Mouse (Mus musculus) forebrain, embryonic 13.5 days (tissue): ENCODE data around the gene Pabpc4. TPM values are rescaled to one million over a fixed set of nuclear protein-coding genes. Genes with fewer than 3 reads are reported as not detected.
"Not testable (repeated sequence)": the region's sequence is repeated elsewhere in the genome, so short reads cannot be mapped to it uniquely, and the experiment has no call there.

Source experiments
- ATAC-seq: fragments of 200-750 bp; cut with Nextera tagmentation; 2 replicates; pipeline ENCODE4 v1.8.0; 2017
- H3K27ac ChIP-seq: fragments of 300-500 bp; sonication (generic); 2 replicates; pipeline ENCODE4 v1.5.1; 2015; ENCODE audit warnings: inconsistent platforms, mild to moderate bottlenecking, moderate library complexity
- H3K27me3 ChIP-seq: fragments of 300-500 bp; sonication (generic); 2 replicates; pipeline ENCODE4 v1.6.1; 2015; ENCODE audit warnings: mild to moderate bottlenecking, inconsistent platforms
- H3K36me3 ChIP-seq: fragments of 300-500 bp; sonication (generic); 2 replicates; pipeline ENCODE4 v1.6.1; 2015; ENCODE audit warnings: mild to moderate bottlenecking, inconsistent platforms; ENCODE audit not compliant: poor library complexity, severe bottlenecking
- H3K4me1 ChIP-seq: fragments of 300-500 bp; sonication (generic); 2 replicates; pipeline ENCODE4 v1.6.1; 2015; ENCODE audit warnings: inconsistent platforms
- H3K4me2 ChIP-seq: fragments of 300-500 bp; sonication (generic); 2 replicates; pipeline ENCODE4 v1.6.1; 2015; ENCODE audit warnings: inconsistent platforms, mild to moderate bottlenecking, moderate library complexity
- H3K4me3 ChIP-seq: fragments of 300-500 bp; sonication (generic); 2 replicates; pipeline ENCODE4 v1.5.1; 2015; ENCODE audit warnings: mild to moderate bottlenecking, inconsistent platforms
- H3K9ac ChIP-seq: fragments of 300-500 bp; sonication (generic); 2 replicates; pipeline ENCODE4 v1.6.1; 2015; ENCODE audit warnings: mild to moderate bottlenecking, inconsistent platforms
- H3K9me3 ChIP-seq: fragments of 300-500 bp; sonication (generic); replicated peaks from 2 replicates; pipeline ENCODE4 v1.6.1; 2016; ENCODE audit warnings: inconsistent platforms
- WGBS: fragments of 180-500 bp; shearing (Covaris S2); methylation state at CpG from one replicate; pipeline ENCODE4 v1.1.7; 2015; 5-methylcytosine and 5-hydroxymethylcytosine counted together
- polyA plus RNA-seq: library from polyadenylated mRNA; unstranded; fragments of >200 nt; fragmentation: Nextera tagmentation; extraction: Ambion mirVana; gene quantifications from 2 replicates; pipeline ENCODE4 v1.2.1, GENCODE M21; 2015

Pabpc4 gene
- polyA plus RNA-seq, 1 experiment from 2014 or later: 28.6 TPM

DNA sequence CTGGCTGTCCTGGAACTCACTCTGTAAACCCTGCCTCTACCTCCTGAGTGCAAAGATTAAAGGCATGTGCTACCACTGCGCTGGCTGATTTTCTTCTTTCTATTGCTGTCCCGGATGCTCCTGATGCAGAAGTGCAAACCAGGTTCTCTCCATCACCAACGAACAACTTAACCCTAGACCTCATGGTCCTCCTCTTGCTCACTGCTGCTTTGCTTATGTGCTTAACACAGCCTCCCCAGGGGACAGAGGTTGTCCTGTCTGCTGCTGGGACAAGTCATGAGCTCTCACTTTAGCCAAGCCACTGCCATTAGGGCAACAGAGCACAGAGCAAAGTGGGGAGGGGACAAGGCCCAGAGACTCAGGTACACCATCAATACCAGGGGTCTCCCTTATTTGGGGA lies 52.3 kb downstream of the Pabpc4 start:
- no peak for ATAC-seq
- Histone ChIP-seq H3K9ac (no peak overlapping the region), H3K27me3 (no peaks in the 10 kb centered on the region), H3K4me2 (no peak overlapping the region), H3K9me3 (no peaks in the 10 kb centered on the region), H3K36me3 (no peaks in the 10 kb centered on the region), H3K4me3 (no peak overlapping the region), H3K4me1 (no peaks in the 10 kb centered on the region), H3K27ac (no peak overlapping the region)
- WGBS: 89% methylated on average over 3 of the region's 3 CpGs

- Histone ChIP-seq H3K27me3 (peaks cover 23% of the 10 kb centered on the region), H3K4me2 (peak overlapping the region; percentile 45), H3K4me3 (peak overlapping the region; percentile 12)
- not testable (repeated sequence) for H3K36me3 ChIP-seq, H3K27ac ChIP-seq, H3K9ac ChIP-seq, H3K9me3 ChIP-seq, H3K4me1 ChIP-seq
- WGBS: 15% methylated on average over 19 of the region's 38 CpGs
- peak; percentile 68; the same call in 1 of the 2 replicates for ATAC-seq
Measured at GRCm38 (mm10) chr4:123322910-123323309, 60.8 kb downstream of the Pabpc4 start.

DNA sequence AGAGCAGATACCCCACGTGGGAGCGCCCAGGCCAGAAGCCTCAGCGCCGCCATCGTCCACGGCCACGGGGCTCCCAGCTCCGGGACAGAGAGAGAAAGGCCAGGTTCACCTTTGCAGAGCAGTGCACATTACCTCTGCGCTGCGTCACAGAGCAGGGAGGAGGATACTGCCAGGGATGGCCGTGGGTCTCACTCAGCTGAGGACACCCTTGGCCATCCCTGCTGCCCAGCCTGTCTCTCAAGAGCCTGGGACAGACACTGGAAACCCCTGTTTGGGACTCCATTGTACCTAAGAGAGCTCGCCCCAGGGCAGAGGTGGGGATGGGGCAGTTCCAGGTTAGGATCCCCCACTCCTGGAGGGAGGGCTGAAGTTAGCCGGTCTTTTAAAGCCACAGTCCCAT lies 61.4 kb downstream of the Pabpc4 start, which contains the start of gene Oxct2a:
TSS of gene Oxct2a (minus strand) at position 101 of the 400 bp plus-strand sequence.
- no peaks in the 10 kb centered on the region for H3K9me3 ChIP-seq
- 14% methylated on average over 13 of the region's 13 CpGs for WGBS
- H3K4me2 ChIP-seq: peak within 1 kb of the TSS; percentile 45
- no peaks in the 10 kb centered on the region for H3K36me3 ChIP-seq
- H3K9ac ChIP-seq: no peak within 1 kb of the TSS
- no peak for ATAC-seq
- H3K4me1 ChIP-seq: no peaks in the 10 kb centered on the region
- no peak within 1 kb of the TSS for H3K27ac ChIP-seq
- peaks cover 23% of the 10 kb centered on the region for H3K27me3 ChIP-seq
- peak within 1 kb of the TSS; percentile 23 for H3K4me3 ChIP-seq

DNA sequence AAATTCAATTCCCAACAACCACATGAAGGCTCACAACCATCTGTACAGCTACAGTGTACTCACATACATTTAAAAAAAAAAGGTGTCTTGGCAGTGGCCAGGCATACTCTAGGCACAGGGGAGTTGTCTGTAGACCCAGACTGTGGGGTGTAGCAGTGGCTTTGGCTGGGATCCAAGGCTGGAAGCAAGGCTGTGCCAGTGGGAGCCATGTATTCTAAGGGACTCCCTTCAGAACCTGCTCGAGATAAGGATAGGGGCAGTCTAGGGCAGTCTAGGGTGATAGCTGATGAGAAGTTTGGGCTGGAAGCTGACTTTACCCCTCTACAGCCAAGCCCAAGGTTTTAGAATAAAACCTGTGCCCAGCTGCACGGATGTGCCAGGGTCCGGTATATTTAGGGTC lies 63.9 kb downstream of the Pabpc4 start:
- H3K4me2 ChIP-seq: no peak overlapping the region
- H3K36me3 ChIP-seq: no peaks in the 10 kb centered on the region
- H3K4me1 ChIP-seq: no peaks in the 10 kb centered on the region
- H3K4me3 ChIP-seq: no peak overlapping the region
- H3K9me3 ChIP-seq: no peaks in the 10 kb centered on the region
- H3K27ac ChIP-seq: no peak overlapping the region
- ATAC-seq: no peak
- peaks cover 23% of the 10 kb centered on the region for H3K27me3 ChIP-seq
- H3K9ac ChIP-seq: no peak overlapping the region
- 82% methylated on average over 3 of the region's 3 CpGs for WGBS

- Histone ChIP-seq H3K9ac (no peak overlapping the region), H3K36me3 (no peaks in the 10 kb centered on the region), H3K4me1 (no peaks in the 10 kb centered on the region), H3K27ac (no peak overlapping the region), H3K27me3 (peaks cover 18% of the 10 kb centered on the region), H3K4me2 (no peak overlapping the region), H3K9me3 (no peaks in the 10 kb centered on the region), H3K4me3 (no peak overlapping the region)
- no peak for ATAC-seq
- 61% methylated on average over 3 of the region's 3 CpGs for WGBS
Measured at GRCm38 (mm10) chr4:123327630-123328029, 65.5 kb downstream of the Pabpc4 start.

GRCm38 (mm10) chr4:123328946-123329345 lies 66.8 kb downstream of the Pabpc4 start:
- WGBS: 72% methylated on average over 6 of the region's 6 CpGs
- no peak for ATAC-seq
- no peak overlapping the region for H3K27ac ChIP-seq

GRCm38 (mm10) chr4:123331326-123331725 lies 69.2 kb downstream of the Pabpc4 start:
- Histone ChIP-seq H3K27me3 (0 out of 2 replicates have a peak, but pooled peaks cover 7% of the 10 kb centered on the region), H3K4me1 (no peaks in the 10 kb centered on the region), H3K9me3 (no peaks in the 10 kb centered on the region; the same call in 1 of the 2 replicates), H3K4me2 (no peak overlapping the region), H3K4me3 (no peak overlapping the region), H3K36me3 (no peaks in the 10 kb centered on the region), H3K27ac (no peak overlapping the region), H3K9ac (no peak overlapping the region)
- no peak for ATAC-seq
- 62% methylated on average over 3 of the region's 5 CpGs for WGBS

More at GRCm38 (mm10) chr4:123328946-123329345, 66.8 kb downstream of the Pabpc4 start:
- H3K4me1 ChIP-seq: no peaks in the 10 kb centered on the region
- H3K9ac ChIP-seq: no peak overlapping the region
- no peak overlapping the region for H3K4me3 ChIP-seq
- H3K36me3 ChIP-seq: no peaks in the 10 kb centered on the region
- no peaks in the 10 kb centered on the region; the same call in 1 of the 2 replicates for H3K9me3 ChIP-seq
- no peak overlapping the region for H3K4me2 ChIP-seq
- H3K27me3 ChIP-seq: 0 out of 2 replicates have a peak, but pooled peaks cover 7% of the 10 kb centered on the region

DNA sequence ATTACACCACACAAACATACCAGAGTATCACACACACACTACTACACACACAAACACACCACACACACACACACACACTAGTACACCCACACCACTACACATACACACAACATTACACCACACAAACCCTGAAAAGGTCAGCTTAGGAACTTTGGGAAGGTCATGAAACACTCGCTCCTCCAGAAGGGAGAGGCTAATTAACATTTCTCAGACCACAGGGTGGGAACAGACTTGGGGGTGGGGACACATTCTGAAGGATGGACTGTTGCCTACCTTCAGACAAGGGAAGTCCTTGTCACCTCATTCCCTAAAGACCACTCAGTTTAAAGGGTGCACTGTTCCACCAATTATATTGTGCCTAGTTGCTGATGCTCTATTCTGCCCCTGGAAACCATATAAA lies 69.8 kb downstream of the Pabpc4 start:
- H3K36me3 ChIP-seq, H3K4me1 ChIP-seq, H3K9me3 ChIP-seq, H3K27ac ChIP-seq, H3K4me2 ChIP-seq, H3K9ac ChIP-seq, H3K27me3 ChIP-seq, H3K4me3 ChIP-seq, ATAC-seq: not testable (repeated sequence)
- WGBS: 69% methylated on average over 1 of the region's 1 CpGs

GRCm38 (mm10) chr4:123333151-123333550 lies 71.0 kb downstream of the Pabpc4 start:
- ATAC-seq: no peak

GRCm38 (mm10) chr4:123334177-123334576 lies 72.0 kb downstream of the Pabpc4 start:
- ATAC-seq: no peak
- no peak overlapping the region for H3K9ac ChIP-seq
- H3K9me3 ChIP-seq: no peaks in the 10 kb centered on the region; the same call in 1 of the 2 replicates
- 86% methylated on average over 3 of the region's 3 CpGs for WGBS
- no peaks in the 10 kb centered on the region for H3K36me3 ChIP-seq
- no peak overlapping the region for H3K4me3 ChIP-seq
- H3K4me1 ChIP-seq: no peaks in the 10 kb centered on the region
- H3K4me2 ChIP-seq: no peak overlapping the region
- 0 out of 2 replicates have a peak, but pooled peaks cover 7% of the 10 kb centered on the region for H3K27me3 ChIP-seq
- no peak overlapping the region for H3K27ac ChIP-seq

More at GRCm38 (mm10) chr4:123333151-123333550, 71.0 kb downstream of the Pabpc4 start:
- no peaks in the 10 kb centered on the region; the same call in 1 of the 2 replicates for H3K9me3 ChIP-seq
- no peaks in the 10 kb centered on the region for H3K4me1 ChIP-seq
- no peak overlapping the region for H3K4me3 ChIP-seq
- no peak overlapping the region for H3K27ac ChIP-seq
- WGBS: 96% methylated on average over 4 of the region's 4 CpGs
- H3K36me3 ChIP-seq: no peaks in the 10 kb centered on the region
- H3K27me3 ChIP-seq: 0 out of 2 replicates have a peak, but pooled peaks cover 7% of the 10 kb centered on the region
- no peak overlapping the region for H3K4me2 ChIP-seq
- no peak overlapping the region for H3K9ac ChIP-seq

DNA sequence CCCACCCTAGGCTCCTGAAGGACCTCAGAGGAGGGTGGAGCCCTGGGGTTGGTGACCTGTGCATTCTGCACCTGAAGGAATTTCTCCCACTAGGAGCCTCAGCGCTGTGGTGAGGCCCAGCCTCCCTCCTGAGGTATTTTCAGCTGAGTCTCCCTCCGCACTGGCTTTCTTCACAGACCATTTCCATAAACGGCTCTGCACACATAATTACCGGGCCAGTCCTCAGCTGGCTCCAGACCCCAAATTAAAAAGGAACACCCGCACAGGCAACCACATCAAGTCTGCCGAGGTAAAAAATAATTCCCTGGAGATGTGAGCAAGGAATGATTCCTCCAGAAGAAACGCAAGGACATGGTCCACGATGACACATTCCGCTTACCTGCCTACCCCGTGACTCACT lies 73.1 kb downstream of the Pabpc4 start:
- H3K36me3 ChIP-seq, H3K27ac ChIP-seq, H3K4me2 ChIP-seq, H3K4me1 ChIP-seq, H3K9me3 ChIP-seq, H3K4me3 ChIP-seq, ATAC-seq, H3K9ac ChIP-seq: not testable (repeated sequence)
- peaks cover 10% of the 10 kb centered on the region for H3K27me3 ChIP-seq
- 82% methylated on average over 10 of the region's 10 CpGs for WGBS

DNA sequence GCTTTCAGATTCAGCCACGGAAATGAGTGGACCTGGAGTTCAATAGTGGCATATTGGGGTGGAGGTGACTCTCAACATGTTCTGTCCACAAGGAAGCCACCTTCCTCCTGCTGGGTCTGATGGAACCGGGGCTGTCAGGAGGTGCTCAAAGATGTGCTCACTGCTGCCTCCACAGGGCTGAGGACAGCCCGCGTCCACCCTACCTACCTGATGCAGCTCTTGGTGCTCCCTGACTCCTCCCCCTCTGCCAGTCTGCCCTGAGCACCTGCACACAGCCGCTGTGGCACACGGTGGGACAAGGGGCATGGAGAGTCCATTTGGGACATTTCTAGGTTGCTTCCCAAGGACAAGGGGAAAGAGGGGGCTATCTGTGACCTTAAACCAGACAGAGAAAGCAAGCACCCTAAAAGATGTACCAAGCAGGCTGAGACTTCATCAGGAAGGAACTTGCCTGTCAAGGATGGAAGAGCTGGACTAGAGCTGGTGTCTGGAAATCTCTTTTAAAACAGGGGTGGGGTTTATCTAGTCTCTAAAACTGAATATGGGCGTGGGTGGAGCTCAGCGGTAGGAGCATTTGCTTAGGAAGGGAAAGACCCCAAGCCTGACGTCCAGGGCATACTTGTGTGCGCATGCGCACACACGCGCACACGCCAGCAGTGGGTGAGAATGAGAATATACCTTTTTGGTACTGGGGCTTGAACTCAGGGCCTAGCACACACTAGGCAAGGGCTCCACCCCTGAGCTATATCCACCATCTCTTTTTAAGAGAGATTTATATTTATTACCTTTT lies 73.8 kb downstream of the Pabpc4 start:
- Histone ChIP-seq H3K27ac (no peak overlapping the region), H3K4me2 (no peak overlapping the region), H3K4me3 (no peak overlapping the region), H3K9ac (no peak overlapping the region), H3K27me3 (peaks cover 18% of the 10 kb centered on the region), H3K36me3 (no peaks in the 10 kb centered on the region), H3K9me3 (no peaks in the 10 kb centered on the region; the same call in 1 of the 2 replicates), H3K4me1 (no peaks in the 10 kb centered on the region)
- ATAC-seq: no peak
- WGBS: 68% methylated on average over 14 of the region's 14 CpGs
